Mouse (Mus musculus) CD4-positive helper T cell, adult 2 months (primary cell): ENCODE results near the gene Tmem38a.

Experiments used
- DNase-seq: peaks from one replicate; pipeline ENCODE4 v3.0.0-alpha.2; 2012; ENCODE audit warnings: low read depth, missing footprints, low spot score

Gene Tmem38a

DNA sequence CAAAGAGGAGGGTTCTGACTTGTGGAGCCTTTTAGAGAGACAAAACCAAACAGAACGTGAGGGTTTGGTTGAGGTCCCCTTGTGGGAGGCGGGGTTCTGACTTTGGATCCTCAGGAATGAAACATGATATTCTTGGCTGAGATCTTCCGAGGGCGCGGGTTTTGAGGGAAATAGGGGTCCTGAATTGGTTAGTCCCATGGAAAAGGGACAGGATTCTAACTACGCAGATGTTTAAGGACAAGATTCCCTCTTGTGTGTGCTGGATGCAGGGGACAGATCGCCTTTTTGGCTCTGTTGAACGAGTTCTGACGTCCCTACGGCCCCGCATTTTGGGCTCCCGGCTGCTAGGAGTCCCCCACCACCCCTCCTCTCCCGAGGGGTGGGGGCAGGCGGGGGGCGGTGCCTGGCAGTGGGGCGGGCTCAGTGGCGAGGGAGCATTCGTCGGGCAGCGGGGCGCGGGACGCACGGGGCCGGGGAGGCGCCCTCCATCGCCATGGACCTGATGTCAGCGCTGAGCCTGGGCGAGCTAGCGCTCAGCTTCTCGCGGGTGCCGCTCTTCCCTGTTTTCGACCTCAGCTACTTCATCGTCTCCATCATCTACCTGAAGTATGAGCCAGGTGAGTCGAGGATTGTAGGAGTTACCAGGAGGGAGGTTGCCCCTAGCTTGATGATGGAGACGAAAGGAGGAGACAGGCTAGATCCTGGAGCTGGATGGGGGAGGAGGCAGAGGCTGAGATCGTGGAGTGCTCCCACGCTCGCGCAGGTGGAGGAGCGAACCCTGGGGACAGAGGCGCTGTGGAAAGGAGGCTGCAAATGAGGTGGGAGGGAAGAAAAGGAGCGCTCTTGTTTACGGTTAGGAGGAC, at the start of gene Tmem38a:
Gene Tmem38a (plus strand): TSS at position 445 of the 863 bp plus-strand sequence.
- peak; percentile 75 for DNase-seq

DNA sequence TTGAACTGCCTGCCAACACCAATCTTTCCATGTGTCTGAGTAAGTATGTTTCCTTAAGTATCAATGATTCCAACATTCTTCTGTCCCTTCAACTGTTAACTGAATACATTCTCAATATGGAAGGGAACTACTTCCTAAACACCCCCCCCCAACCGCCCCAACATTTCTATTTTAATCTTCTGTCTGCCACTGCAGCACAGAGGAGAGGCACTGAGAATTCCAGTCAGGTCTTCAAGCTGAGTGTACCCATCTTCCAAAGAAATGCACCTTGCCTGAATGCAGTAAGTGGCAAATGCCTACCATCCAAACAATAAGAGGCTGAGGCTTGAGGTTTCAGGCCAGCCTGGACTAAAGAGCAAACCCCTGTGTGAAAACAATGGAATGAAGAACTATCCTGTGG, 39.8 kb upstream of the Tmem38a start:
- no peak for DNase-seq

DNA sequence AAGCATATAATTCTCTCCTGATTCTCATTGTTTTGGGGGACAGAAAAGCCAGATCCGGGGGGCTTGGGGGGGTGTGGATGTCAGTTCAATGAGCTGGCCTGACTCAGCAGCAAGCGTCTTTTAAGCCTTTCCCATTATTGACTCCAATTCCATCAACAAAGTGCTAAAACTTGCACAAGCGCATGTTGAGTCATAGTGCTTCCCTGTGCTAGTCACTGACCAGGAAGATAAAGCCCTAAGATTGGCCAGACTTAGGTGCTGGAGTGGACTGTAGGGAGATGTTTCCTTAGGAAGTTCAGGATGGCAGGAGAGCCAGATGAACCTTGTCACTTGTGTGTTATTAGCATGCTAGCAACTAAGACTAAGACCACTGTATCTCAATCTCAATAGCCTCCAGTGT, 37.0 kb upstream of the Tmem38a start:
- no peak for DNase-seq

DNA sequence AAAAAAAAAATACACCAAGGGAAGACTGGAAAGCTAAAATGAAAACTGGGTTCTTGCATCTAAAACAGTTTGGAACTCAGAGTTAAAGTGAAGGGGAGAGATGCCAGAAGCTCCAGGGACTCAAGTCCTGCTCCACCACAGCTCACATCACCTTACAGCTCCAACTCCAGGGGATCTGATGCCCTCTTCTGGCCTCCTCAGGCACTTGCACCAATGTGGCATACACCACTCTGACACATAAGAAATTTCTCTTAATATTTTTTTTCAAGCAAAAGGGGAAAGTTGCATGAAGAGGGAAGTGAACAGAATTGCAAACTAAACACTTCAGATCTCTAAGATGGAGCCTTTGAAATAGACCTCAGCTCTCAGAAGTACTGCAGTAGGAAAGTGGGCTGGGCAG, 32.6 kb upstream of the Tmem38a start:
- peak; percentile 21 for DNase-seq

DNA sequence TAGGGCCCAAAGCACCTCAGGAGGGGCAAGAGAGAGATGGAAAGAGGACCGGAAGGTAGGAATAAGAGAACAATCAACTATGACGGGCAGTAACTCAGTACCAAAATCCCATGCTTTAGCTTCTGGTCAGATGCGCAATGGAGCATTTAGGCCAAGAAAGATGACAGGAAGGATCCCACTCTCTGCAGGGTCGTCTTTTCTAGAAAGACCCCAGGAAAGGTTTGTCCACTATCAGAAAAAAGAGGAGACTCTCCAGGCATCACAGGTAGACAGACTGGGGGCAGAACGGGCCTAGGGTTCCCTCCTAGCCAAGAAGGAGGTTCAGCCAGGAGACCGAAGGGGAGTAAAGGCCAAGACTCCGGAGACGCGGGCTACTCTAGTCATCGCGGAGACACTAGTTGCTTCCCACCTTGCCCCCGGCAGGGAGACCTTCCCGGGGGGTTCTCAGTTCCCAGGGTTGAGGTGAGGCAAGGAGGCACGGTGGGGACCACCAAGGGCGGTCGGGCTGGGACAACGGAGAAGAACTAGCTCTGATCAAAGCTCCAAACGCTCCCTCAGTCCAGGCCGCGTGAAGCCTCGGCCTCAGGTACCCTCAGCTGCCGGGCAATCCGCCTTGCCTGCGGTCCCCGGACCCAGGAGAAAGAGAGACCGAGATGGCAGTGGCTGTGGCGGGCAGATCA, 24.6 kb upstream of the Tmem38a start:
- no peak for DNase-seq

DNA sequence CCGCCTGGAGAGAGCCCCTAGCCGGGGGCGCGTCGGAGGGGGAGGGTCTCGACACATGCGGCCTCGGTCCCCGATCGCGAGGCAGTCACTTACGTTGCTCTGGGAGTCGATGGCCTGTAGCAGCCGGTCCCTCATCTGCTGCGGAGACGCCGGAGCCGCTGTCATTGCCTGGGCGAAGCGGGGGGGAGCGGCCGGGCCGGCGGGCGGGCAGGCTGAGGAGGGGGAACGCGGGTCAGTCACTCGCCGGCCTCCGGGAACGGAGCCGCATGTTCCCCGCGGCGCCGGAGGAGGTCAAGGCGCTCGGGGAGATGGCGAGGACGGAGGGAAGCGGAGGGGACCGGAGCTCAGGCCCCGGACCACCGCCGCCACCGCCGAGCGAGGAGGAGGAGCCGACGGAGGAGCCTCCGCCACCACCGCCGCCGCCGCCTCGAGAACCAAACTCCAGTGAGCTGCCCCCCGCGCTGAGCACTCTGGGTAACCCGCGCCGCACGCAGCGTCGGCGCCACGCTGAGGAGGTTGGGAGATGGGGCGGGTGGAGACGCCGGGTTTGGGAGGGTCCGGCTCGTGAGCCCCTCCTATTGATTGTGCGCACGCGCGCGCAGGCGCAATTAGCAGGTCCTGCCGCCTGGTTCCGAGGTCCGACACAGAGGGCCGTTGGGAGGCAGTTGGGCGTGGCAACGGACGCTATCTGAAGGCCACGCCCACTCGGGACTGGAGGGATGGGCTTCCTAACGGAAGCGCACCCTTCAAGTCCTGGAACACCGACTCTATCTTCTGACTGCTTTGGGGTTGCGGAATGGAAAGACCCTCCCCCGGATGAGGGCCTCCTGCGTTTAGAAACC, 23.8 kb upstream of the Tmem38a start, which contains the start of gene Med26:
Gene Med26 (minus strand): TSS at position 469 of the 842 bp plus-strand sequence.
- peak; percentile 99 for DNase-seq

DNA sequence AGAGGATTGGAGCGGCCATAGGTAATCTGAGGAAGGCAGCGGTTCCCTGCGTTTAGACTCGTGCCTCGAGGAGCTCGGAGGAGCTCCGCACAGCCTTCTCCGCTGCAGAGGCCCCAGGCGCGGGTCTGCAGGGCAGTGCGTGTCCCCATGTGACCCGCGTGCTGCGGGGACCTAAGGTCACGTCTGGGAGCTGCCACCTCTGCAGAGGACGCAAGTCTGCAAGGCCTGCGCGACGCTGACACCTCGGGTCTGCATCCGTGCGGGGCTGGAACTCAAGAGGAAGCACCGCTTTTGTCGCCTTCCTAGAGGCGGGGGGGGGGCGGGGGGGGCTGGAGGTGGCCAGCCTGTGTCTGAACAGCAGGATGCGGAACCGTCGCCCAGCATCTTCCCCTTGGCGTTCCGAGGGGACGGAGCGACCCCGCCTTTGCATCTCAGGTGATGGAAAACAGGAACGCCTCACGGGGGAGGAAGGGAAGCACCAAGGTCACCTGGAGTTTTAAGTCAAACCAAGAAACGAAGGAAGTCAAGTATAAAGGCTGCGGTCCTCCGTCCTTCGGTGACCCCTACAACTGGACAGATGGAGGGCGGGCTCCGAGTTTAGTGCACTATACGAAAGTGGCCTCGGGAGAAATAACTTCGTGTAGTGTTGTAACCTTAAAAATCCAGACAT, 23.1 kb upstream of the Tmem38a start:
- DNase-seq, result no peak

DNA sequence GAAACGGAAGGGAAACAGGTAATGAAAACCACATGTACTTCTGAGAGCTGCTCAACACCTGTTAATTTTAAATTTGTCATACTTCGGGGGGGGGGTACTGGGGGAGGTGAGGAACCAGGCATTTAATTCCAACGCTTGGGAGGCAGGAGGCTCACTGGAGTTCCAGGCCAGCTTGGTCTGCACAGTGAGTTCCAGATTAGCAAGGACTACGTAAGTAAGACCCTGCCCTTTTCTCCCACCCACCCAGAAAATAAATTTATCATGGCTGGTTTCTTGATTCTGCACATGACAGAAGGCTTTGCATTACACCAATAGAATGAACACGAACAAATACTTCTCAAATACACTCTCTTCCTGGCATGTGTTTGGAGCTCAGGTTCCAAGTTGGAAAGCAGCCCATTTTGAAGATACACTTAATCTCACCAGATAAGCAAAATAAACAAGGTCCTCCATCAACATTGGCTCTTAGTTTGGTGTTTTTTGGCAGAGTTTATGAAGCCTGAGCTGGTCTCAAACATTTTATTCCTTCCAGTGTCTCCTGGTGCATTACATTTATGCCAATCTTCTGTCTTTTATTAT, 22.5 kb upstream of the Tmem38a start:
- DNase-seq, result no peak

DNA sequence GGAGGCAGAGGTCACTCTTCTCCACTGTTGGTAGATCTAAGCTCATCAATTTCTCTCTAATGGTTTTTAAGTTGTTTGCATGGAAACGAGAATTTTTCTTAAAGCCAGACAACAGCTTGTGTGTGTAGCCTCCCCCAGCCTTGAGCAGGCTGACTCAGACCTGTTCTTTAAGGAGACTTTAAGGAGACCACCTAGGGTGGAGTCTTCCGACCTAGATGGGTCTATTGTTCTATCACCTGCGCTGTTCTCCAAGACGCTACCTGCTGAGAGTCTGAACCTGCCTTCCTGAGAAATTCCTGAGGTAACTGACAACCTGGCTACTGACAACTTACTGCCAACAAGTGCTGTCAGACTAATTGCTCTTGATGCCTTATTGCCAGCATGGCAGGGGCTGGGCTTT, 16.1 kb upstream of the Tmem38a start:
- no peak for DNase-seq

DNA sequence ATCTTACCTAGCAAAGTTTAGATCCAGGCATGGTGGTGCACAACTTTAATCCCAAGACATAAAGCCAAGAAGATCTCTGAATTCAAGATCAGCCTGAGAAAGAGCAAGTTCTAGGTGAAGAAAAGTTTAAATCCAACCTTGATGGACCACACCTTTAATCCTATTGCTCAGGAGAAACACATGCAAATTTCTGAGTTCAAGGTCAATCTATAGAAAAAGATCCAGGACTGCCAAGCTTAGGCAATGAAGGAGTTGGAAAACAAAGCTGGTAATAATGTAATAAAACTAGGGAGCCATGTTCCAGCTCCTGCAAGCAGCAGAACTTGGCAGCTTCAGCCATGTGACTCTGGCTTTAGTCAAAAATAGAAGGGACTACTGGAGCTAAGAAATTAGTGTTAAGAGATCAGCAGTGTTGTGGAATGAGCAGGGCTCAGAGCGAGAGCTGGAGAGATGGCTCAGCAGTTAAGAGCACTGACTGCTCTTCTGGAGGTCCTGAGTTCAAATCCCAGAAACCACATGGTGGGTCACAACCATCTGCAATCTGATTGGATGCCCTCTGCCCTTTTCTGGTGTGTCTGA, 10.7 kb upstream of the Tmem38a start:
- no peak for DNase-seq

DNA sequence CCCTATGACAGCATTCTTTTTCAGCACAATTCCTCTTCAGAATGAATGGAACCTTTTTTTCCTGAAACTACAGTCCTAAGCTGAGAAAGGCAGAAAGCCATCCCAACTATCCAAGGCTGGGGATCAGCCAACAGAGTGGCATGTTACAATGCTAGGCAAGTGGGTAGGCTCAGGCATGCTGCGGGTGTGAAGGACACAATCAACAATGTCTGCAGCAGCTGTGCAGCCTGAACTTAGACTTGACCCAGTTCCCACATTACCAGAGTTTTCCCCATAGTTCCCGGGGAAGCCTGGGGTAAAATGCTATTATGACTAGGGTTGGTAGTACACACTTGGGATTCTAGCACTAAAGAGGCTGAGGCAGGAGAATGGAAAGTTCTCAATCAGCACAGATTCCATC, 5.9 kb upstream of the Tmem38a start:
- DNase-seq, result no peak

DNA sequence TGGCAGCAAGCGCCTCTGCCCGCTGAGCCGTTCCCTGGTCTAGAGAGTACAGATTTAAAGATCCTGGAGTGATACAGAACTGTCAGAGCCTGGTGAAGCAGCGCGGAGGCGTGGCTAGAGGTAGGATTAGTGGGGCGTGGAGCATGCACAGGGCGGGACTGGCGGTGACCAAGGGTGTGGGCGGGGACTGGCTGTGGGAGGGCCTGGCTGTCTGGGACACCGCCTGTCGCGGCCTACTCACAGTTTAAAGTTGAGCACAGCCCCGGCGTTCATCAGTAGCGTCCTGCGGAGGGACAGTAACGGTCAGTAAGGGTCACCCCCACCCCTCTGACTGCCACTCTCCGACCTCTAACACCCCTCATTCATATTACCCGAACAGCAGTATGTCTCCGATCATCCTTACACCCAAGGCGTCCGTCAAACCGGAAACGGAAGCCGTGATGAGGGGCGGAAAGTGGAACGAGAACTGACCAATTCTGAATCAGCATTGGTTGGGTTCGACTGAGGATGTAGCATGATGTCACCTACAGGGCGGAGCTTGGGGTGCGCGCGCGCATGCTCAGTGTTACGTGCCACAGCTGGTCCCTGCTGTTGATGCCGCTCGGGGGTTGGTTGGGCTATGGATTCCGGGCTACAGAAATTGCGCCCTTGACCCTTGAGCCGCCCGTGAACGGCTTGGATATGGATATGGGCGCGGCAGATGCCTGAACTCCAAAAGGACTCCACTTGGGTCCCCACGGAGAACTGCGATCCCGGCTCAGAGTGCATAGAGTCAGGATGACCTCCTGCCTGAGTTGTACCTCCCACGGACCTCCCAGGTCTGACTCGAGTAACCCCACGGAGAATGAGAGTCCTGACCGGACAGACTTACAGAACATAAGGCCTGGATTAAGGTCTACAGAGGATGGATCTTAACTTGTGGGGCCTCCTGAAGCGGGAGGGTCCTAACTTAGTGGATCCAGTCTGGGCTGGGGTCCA, 933 bp upstream of the Tmem38a start, which contains the start of gene Smim7:
Gene Smim7 (minus strand): TSS at position 456 of the 978 bp plus-strand sequence.
- peak; percentile 99 for DNase-seq

DNA sequence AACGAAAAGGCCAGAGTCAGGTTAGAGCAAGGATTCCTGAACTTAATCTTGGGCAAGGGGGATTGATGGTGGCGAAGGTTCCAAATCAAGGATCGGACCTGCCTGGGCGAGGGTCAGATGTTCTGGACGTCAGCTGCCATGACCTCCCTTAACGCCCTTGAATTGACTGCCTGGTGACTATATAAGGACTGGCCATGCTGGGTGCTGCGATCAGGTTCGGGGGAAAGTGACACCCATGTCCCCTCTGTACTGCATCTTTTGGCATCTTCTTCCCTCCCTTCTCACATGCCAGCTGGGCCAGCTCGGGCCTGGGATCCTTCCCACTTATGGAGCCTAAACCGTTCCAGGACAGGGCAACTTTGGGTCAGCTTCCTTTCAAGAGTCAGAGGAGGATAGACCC, 652 bp downstream of the Tmem38a start:
- no peak for DNase-seq

DNA sequence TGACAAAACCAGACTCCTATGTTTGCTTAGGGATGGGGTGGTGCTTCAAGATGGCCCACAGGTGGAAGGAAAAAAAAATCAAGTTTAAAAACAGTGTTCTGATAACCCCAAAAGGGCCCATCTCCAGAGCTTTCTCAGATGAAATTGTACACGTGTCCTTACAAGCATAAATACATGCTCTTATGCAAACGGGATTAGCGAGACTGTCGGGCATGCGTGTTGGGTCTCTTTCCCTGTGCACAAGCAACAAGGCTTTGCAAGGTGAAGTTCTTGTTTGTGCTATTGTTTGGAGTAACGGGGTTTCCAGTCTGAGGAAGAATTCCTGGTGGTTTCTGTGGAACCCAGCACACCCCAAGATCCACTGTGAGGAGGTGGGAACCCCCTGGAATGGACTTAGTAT, 1.6 kb downstream of the Tmem38a start:
- DNase-seq, result no peak

DNA sequence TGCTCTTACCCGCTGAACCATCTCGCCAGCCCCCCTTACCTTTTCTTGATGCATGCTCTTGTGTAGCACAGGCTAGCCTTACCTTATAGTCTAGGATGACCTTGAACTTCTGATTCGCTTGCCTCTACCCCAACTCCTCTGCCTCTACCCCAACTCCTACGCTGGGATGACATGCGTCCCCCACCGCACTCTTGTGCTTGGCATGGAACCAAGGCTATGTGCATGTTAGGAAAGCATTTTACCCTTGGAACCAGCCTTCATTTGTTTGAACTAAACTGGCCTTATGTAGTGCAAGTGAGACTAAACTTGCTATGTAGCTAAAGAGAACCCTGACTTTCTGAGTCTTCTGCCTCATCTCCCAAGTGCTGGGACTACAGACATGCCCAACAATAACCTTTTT, 4.1 kb downstream of the Tmem38a start:
- no peak for DNase-seq

DNA sequence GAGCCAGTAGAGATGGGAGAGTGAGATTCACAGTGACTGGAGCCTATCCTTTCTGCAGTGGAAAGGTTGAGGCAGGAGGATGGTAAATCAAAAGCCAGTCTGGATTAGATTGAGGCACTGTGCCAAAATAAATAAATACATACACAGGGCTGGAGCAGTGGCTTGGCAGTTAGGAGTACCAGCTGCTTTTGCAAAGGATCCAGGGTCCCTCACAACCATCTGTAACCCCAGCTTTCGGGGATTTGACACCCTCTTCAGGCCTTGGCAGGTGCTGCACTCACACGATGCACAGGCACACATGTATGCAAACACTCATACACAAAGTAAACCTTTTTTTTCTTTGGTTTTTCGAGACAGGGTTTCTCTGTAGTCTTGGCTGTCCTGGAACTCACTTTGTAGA, 5.4 kb downstream of the Tmem38a start:
- DNase-seq, result no peak

DNA sequence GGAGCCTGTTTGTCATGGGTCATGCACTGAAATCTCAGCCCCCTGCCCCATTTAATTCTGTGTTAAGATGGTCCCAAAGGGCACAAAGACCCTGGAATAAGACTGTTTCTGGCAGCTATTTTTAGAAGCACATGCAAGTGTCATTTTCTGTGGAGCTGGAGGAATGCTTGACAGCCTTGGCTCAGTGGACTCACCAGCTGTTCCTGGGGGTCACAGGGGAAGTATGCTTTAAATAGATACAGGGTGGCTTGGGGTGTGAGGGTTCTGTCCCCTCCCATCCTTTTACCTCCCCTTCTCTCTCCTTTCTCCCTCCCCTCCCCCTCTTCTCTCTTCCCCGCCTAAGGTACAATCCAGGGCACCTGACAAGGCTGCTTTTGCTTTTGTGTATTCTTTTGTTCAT, 6.1 kb downstream of the Tmem38a start:
- DNase-seq, result no peak

DNA sequence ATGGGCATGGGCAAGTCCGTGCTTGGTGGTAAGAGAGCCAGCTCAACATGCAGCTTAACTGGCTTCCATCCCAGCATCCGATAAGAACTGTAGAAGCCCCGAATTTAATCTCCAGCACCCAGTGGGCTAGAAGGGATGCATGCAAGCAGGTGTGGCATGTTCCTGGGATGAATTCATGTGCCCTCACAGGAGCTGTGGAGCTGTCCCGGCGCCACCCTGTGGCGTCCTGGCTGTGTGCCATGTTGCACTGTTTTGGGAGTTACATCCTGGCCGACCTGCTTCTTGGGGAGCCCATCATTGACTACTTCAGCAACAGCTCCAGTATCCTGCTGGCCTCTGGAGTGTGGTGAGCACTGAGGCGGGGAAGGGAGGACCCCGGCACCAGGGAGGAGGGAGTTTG, 7.5 kb downstream of the Tmem38a start:
- DNase-seq, result no peak

DNA sequence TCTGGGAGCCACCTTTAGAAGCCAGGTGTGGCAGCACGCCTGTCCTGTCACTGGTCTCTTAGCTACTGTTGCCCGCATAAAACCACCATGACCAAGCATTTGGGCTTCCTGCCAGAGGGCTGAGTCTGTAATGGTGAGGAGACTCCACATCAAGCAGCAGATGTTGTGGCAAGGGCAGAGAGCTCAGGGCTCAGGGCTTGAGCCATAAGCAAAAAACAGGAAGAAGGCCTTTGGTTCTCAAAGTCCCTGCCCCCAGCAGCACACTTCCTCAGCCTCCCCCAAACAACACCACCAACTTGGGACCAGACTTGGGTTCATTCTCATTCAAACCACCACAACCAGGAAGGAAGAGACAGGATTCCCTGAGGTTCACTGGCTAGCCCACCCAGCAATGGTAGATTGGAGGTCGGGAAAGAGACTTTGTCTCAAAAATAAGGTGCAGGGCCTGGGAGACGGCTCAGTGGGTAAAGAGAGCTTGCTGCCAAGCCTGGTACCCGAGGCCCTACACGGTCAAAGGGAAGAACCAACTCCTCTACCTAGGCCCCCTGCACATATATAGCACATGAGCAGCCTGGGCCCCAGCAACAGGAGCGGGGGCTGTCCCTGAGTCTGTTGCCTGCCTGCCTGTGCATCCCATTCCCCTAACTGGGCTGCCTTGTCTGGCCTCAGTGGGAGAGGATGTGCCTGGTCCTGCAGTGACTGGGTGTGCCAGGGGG, 11.4 kb downstream of the Tmem38a start:
- no peak for DNase-seq
